Mouse (Mus musculus): ENCODE data around the gene Ablim2.

DNA sequence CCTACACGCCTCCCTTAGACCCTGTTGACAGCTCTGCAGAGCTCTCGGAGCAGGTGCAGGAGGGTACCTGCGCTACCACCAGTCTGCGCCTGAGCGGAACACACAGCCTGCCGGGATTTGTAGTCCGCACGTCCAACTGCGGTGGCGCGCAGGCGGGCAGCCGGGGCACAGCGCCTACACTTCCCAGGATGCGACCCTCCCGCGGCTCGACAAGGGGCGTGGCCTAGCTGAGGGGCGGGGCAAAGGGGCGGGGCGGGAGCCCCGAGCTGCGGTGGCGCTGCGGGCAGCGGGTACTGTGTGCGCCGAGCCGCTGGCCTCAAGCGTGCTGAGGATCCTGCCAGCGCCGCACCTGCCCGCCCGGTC, at the start of gene Ablim2:
- TF ChIP-seq POLR2A (IDR thresholded peaks at IDR 0.05; ENCODE audit: borderline replicate concordance, low read depth, low read length) (no peak), CTCF (IDR thresholded peaks at IDR 0.05; ENCODE audit: low read depth, low read length) (no peak)
